Comparison of ENCODE assay signal across 25 mouse cellular contexts in genomic region chr2:13529253-13529933, GRCm38 (mm10). TPM values are rescaled to one million over a fixed set of nuclear protein-coding genes. Genes with fewer than 3 reads are reported as not detected.
DNase-seq lines count a peak whose midpoint lies in the region; ATAC-seq and TF ChIP-seq lines count a peak whose summit lies in the region.
"Had no signal": no experiment of that assay in that cellular context is flagged by ENCODE, and none has a peak within 500 bp of the region (broad histone marks: within the 10 kb centered on the region; RNA-seq: fewer than 3 reads in every experiment).

No protein-coding gene starts in this region.

- peaks cover 8% of the 10 kb centered on the region for H3K4me1 ChIP-seq in forebrain, embryonic 10.5 days
- H3K4me1 ChIP-seq in forebrain, embryonic 16.5 days (replicated peaks; ENCODE audit: control insufficient read depth, insufficient read depth, low read length) = no peaks in the 10 kb centered on the region
- H3K4me1 ChIP-seq in liver, embryonic 12.5 days = peaks cover 40% of the 10 kb centered on the region
- peaks cover 11 to 25% of the 10 kb centered on the region in 2 experiments for H3K4me1 ChIP-seq in liver, embryonic 14.5 days (replicated peaks; ENCODE audit: control insufficient read depth in 2 of 2, insufficient read depth in 2 of 2, low read length in 1 of 2)
- H3K4me1 ChIP-seq: embryonic facial prominence, embryonic 13.5 days; limb, embryonic 13.5 days had no signal

- no peaks in the 10 kb centered on the region for H3K9me3 ChIP-seq in forebrain, embryonic 10.5 days
- no peaks in the 10 kb centered on the region for H3K9me3 ChIP-seq in forebrain, embryonic 16.5 days (ENCODE audit: control insufficient read depth, low read length)
- no peaks in the 10 kb centered on the region for H3K9me3 ChIP-seq in liver, embryonic 12.5 days (replicated peaks)
- H3K9me3 ChIP-seq in liver, embryonic 14.5 days (ENCODE audit: control insufficient read depth, low read length) = no peaks in the 10 kb centered on the region
- H3K9me3 ChIP-seq: embryonic facial prominence, embryonic 13.5 days; heart, embryonic 15.5 days; limb, embryonic 13.5 days; midbrain, embryonic 13.5 days had no signal

- no peaks in the 10 kb centered on the region for H3K27me3 ChIP-seq in forebrain, embryonic 10.5 days (ENCODE audit: poor library complexity, severe bottlenecking)
- H3K27me3 ChIP-seq in forebrain, embryonic 16.5 days (replicated peaks; ENCODE audit: control insufficient read depth, insufficient read depth, low read length) = no peaks in the 10 kb centered on the region
- H3K27me3 ChIP-seq in liver, embryonic 12.5 days (replicated peaks) = no peaks in the 10 kb centered on the region
- H3K27me3 ChIP-seq in liver, embryonic 14.5 days (ENCODE audit: control insufficient read depth, insufficient read depth, low read length) = no peaks in the 10 kb centered on the region
- H3K27me3 ChIP-seq: CH12.LX; embryonic facial prominence, embryonic 13.5 days; heart, embryonic 15.5 days; limb, embryonic 13.5 days; midbrain, embryonic 13.5 days; Patski had no signal

- no peak for ATAC-seq in forebrain, embryonic 16.5 days
- ATAC-seq in liver, embryonic 12.5 days = peak; percentile 81
- ATAC-seq in liver, embryonic 14.5 days (ENCODE audit: insufficient read depth) = peak; percentile 73
- ATAC-seq: forebrain, postnatal 0 days; inflammation-experienced regulatory T-cells, adult 6 months; midbrain, embryonic 13.5 days; Patski had no signal

- no peak overlapping the region for H3K4me2 ChIP-seq in forebrain, embryonic 16.5 days (ENCODE audit: low read length)
- H3K4me2 ChIP-seq in liver, embryonic 12.5 days = no peak overlapping the region
- no peak overlapping the region for H3K4me2 ChIP-seq in liver, embryonic 14.5 days (ENCODE audit: low read depth)
- H3K4me2 ChIP-seq: embryonic facial prominence, embryonic 13.5 days; heart, embryonic 15.5 days; limb, embryonic 13.5 days; midbrain, embryonic 13.5 days had no signal

- WGBS in forebrain, embryonic 10.5 days = 89% methylated on average over 3 of the region's 3 CpGs
- 96% methylated on average over 3 of the region's 3 CpGs for WGBS in forebrain, embryonic 16.5 days
- WGBS in liver, embryonic 12.5 days (ENCODE audit: insufficient replicate concordance) = 53% methylated on average over 3 of the region's 3 CpGs
- WGBS in liver, embryonic 14.5 days (ENCODE audit: insufficient replicate concordance) = 29% methylated on average over 3 of the region's 3 CpGs

- H3K4me3 ChIP-seq in forebrain, embryonic 10.5 days = no peak overlapping the region
- no peak overlapping the region for H3K4me3 ChIP-seq in forebrain, embryonic 16.5 days (replicated peaks; ENCODE audit: low read length)
- H3K4me3 ChIP-seq in liver, embryonic 12.5 days = no peak overlapping the region
- H3K4me3 ChIP-seq in liver, embryonic 14.5 days (ENCODE audit: insufficient read depth in 1 of 2, low read depth in 2 of 2, low read length in 2 of 2) = no peak overlapping the region
- H3K4me3 ChIP-seq: embryonic facial prominence, embryonic 13.5 days; heart, embryonic 15.5 days; limb, embryonic 13.5 days; midbrain, embryonic 13.5 days had no signal

- no peaks in the 10 kb centered on the region for H3K36me3 ChIP-seq in forebrain, embryonic 10.5 days (replicated peaks)
- no peaks in the 10 kb centered on the region for H3K36me3 ChIP-seq in forebrain, embryonic 16.5 days (ENCODE audit: control insufficient read depth, insufficient read depth)
- no peaks in the 10 kb centered on the region for H3K36me3 ChIP-seq in liver, embryonic 12.5 days
- no peaks in the 10 kb centered on the region for H3K36me3 ChIP-seq in liver, embryonic 14.5 days (replicated peaks; ENCODE audit: control insufficient read depth, insufficient read depth, low read depth)
- H3K36me3 ChIP-seq: embryonic facial prominence, embryonic 13.5 days; heart, embryonic 15.5 days; limb, embryonic 13.5 days; midbrain, embryonic 13.5 days had no signal

- TF ChIP-seq EP300 in liver, embryonic 14.5 days (IDR thresholded peaks at IDR 0.05; ENCODE audit: low read depth) = peak; percentile 39

- 0 out of 2 replicates have a peak overlapping the region, but pooled peaks have one; percentile 0 for H3K27ac ChIP-seq in forebrain, embryonic 10.5 days
- no peak overlapping the region for H3K27ac ChIP-seq in forebrain, embryonic 16.5 days (ENCODE audit: low read length)
- H3K27ac ChIP-seq in liver, embryonic 12.5 days = no peak overlapping the region
- H3K27ac ChIP-seq in liver, embryonic 14.5 days = no peak overlapping the region
- H3K27ac ChIP-seq: embryonic facial prominence, embryonic 13.5 days; heart, embryonic 15.5 days; limb, embryonic 13.5 days; macrophage; midbrain, embryonic 13.5 days had no signal

- DNase-seq in forebrain, embryonic 10.5 days (ENCODE audit: extremely low spot score, low spot score) = no peak
- DNase-seq in liver = no peak
- no peak for DNase-seq in liver, embryonic 14.5 days (ENCODE audit: low read depth in 3 of 3, low spot score in 3 of 3)
- DNase-seq in kidney, postnatal 14 days = no peak
- no peak for DNase-seq in thymus, postnatal 10 days (ENCODE audit: low spot score in 2 of 2)
- DNase-seq: adrenal gland, postnatal 25 days; cerebellum, adult 11-12 months; cerebellum, adult 9-11 months; forebrain, postnatal 0 days; gastrocnemius, postnatal 10 days; kidney, adult 11 months; kidney, postnatal 25 days; lung, adult 2 months; lung, postnatal 10 days; thymus, adult 2 months had no signal

- no peak for TF ChIP-seq CTCF in liver, embryonic 14.5 days (IDR thresholded peaks at IDR 0.05; ENCODE audit: low read depth)

- no peak overlapping the region for H3K9ac ChIP-seq in forebrain, embryonic 16.5 days (replicated peaks; ENCODE audit: low read depth, low read length)
- no peak overlapping the region for H3K9ac ChIP-seq in liver, embryonic 12.5 days
- H3K9ac ChIP-seq in liver, embryonic 14.5 days (replicated peaks) = no peak overlapping the region; the same call in 1 of the 2 replicates
- H3K9ac ChIP-seq: embryonic facial prominence, embryonic 13.5 days; forebrain, postnatal 0 days; heart, embryonic 15.5 days; limb, embryonic 13.5 days; midbrain, embryonic 13.5 days had no signal

RNA-seq across cellular contexts. Expression of gene Trdmt1, which starts 15.1 kb away (rescaled TPM):
- polyA plus RNA-seq in forebrain, embryonic 10.5 days (2016; fragmentation: Nextera tagmentation; extraction: Ambion mirVana) = 8.4 and 10.1 TPM in 2 replicates
- 8.3 and 9.6 TPM in 2 replicates for polyA plus RNA-seq in forebrain, embryonic 16.5 days (2015; fragmentation: Nextera tagmentation; extraction: Ambion mirVana)
- 6.3 and 6.6 TPM in 2 replicates for polyA plus RNA-seq in liver, embryonic 12.5 days (2016; fragmentation: Nextera tagmentation; extraction: Ambion mirVana)
- polyA plus RNA-seq in liver, embryonic 14.5 days (2012; rRNA removed) = 1.9 and 2.8 TPM in 2 replicates
- 5.4 and 5.5 TPM in 2 replicates for polyA plus RNA-seq in liver, embryonic 14.5 days (2014; fragmentation: Nextera tagmentation; extraction: Ambion mirVana)

RNA-seq across cellular contexts. Expression of gene Cubn, which starts 37.8 kb away (rescaled TPM):
- 0.23 and 0.40 TPM in 2 replicates for polyA plus RNA-seq in forebrain, embryonic 10.5 days (2016; fragmentation: Nextera tagmentation; extraction: Ambion mirVana)
- 0.18 and 0.30 TPM in 2 replicates for polyA plus RNA-seq in forebrain, embryonic 16.5 days (2015; fragmentation: Nextera tagmentation; extraction: Ambion mirVana)
- 0.07 and 0.20 TPM in 2 replicates for polyA plus RNA-seq in liver, embryonic 12.5 days (2016; fragmentation: Nextera tagmentation; extraction: Ambion mirVana)
- 0.04 TPM in 2 replicates for polyA plus RNA-seq in liver, embryonic 14.5 days (2012; rRNA removed)
- 0.06 and 0.08 TPM in 2 replicates for polyA plus RNA-seq in liver, embryonic 14.5 days (2014; fragmentation: Nextera tagmentation; extraction: Ambion mirVana)
- polyA plus RNA-seq: macrophage had no signal

RNA-seq across cellular contexts. Expression of gene Vim, which starts 44.3 kb away (rescaled TPM):
- 885 and 899 TPM in 2 replicates for polyA plus RNA-seq in forebrain, embryonic 10.5 days (2016; fragmentation: Nextera tagmentation; extraction: Ambion mirVana)
- polyA plus RNA-seq in forebrain, embryonic 16.5 days (2015; fragmentation: Nextera tagmentation; extraction: Ambion mirVana) = 408 and 544 TPM in 2 replicates
- 114 and 120 TPM in 2 replicates for polyA plus RNA-seq in liver, embryonic 12.5 days (2016; fragmentation: Nextera tagmentation; extraction: Ambion mirVana)
- 59.5 and 98.0 TPM in 2 replicates for polyA plus RNA-seq in liver, embryonic 14.5 days (2012; rRNA removed)
- 65.0 and 70.8 TPM in 2 replicates for polyA plus RNA-seq in liver, embryonic 14.5 days (2014; fragmentation: Nextera tagmentation; extraction: Ambion mirVana)
